Mouse (Mus musculus) kidney, adult 8-10 months (tissue): ENCODE measurements at regions not wholly inside any gene's neighbourhood (a gene's known extent, or its start where the extent isn't known, plus 50 kb on each side); places are given as distances from the start of the nearest gene placed in this dataset.
A peak's percentile ranks its signal among the peaks of the same experiment; 100 is the strongest.

ENCODE experiments used
- DNase-seq, 2 experiments: peaks; one replicate each; pipeline ENCODE4 v3.0.0; 2022

- no peak for DNase-seq
Measured at GRCm38 (mm10) chr2:45607393-45607792, 490.2 kb upstream of the Zeb2 start.

- no peak for DNase-seq
Measured at GRCm38 (mm10) chr2:45601332-45601900, 484.2 kb upstream of the Zeb2 start.

- no peak for DNase-seq
Measured at GRCm38 (mm10) chr2:45593765-45594164, 476.6 kb upstream of the Zeb2 start.

GRCm38 (mm10) chr2:45590980-45591379, 473.8 kb upstream of the Zeb2 start:
- DNase-seq = no peak

DNA sequence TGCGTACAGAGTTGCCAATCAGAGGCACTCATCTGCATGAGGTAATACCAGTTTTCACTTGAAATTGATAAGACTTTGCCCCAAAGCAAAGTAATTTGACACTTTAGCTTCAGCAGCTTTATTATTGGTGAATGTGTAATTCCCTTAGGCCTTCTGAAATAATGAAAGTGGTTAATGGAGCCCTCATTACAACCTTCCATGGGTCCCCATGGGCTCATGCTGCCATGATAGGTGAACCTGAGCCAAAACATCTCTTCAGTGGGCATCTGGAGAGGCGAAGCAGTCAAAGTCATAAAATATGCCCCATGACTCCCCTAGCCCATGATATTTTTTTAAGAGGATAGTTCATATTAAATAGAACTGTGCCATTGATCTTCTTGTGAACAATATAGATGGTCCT, 471.1 kb upstream of the Zeb2 start:
- no peak for DNase-seq

DNA sequence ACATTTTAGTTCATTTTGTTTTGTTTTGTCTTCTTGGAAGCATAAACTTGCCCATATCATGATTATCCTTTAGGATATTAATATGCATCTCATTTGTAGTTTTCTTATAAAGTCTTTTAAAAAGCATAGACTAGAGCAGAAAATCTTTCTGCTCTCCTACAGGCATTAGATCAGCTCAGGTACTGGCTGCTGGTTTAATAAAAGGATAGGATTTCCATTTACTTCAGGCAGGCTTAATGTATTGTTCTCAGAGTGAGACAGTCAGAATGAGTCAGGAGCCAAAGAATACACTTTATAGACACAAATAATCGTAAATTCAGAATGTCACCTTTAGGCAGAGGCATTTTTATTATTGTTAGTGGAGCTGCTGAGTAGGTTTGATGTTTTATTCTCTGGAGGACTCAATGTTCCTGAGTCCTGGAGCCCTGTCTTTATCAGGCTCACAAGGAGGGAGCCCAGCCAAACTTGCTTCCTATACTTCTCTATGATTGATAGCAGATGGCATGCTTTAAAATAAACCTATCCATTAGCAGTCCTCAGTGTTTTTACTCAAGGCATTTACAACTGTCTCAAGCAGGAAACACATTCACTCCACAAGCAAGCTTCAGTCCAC, 469.5 kb upstream of the Zeb2 start:
- no peak for DNase-seq

GRCm38 (mm10) chr2:45581549-45581925, 464.3 kb upstream of the Zeb2 start:
- no peak for DNase-seq

DNA sequence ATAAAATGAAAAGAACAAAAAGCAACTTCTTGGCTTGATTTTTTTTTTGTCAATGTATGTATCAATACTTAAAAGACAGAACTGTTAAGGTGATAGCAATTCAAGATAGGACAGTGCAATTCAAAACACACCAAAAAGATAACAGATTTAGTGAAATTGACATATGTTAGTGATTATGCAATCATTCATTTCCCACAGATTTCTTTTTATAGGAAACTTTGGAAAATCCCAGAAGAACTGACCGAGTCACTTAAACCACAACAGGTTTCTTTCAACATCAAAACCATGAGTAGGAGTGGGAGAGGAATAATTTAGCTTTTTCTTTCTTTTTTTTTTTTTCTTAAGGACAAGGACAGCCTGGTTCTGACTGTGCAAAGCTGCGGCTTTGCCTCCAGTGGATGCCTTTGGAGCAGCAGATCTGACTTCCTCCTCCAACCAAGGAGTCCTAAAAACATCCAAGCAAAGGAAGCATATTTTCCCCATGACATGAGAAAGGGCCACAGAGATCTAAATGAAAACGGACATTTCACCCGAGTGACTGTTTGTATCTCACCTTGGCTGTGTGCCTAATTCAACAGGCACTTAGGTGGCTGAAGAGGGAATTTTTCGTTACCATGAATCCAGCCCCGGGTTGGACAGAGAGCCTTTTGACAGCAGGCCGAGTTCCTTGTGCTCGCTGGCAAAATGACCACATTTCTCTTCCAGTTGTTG, 463.8 kb upstream of the Zeb2 start:
- DNase-seq = no peak

GRCm38 (mm10) chr2:45572906-45573305, 455.7 kb upstream of the Zeb2 start:
- no peak for DNase-seq

- no peak for DNase-seq
Measured at GRCm38 (mm10) chr2:45554707-45555106, 437.5 kb upstream of the Zeb2 start.

DNA sequence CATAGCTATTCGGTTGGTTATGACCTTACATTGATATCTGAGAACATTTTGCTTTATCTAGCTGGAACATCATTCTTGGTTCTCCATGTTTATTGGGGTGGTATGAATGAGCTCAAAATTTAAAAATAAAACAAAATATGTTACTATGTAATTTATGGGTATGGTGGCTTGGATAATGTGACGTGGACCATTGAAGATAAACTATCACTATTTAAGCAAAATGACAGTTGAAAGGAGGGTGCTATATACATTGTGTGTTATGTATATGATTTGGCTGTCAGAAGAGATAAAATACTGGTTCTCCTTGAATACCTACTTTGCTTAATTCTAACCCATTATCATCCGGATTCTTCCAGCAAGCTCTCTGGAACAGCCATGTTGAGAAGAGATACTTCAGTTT, 424.2 kb upstream of the Zeb2 start:
- DNase-seq = no peak

GRCm38 (mm10) chr2:45538950-45539349, 421.8 kb upstream of the Zeb2 start:
- DNase-seq = no peak

DNA sequence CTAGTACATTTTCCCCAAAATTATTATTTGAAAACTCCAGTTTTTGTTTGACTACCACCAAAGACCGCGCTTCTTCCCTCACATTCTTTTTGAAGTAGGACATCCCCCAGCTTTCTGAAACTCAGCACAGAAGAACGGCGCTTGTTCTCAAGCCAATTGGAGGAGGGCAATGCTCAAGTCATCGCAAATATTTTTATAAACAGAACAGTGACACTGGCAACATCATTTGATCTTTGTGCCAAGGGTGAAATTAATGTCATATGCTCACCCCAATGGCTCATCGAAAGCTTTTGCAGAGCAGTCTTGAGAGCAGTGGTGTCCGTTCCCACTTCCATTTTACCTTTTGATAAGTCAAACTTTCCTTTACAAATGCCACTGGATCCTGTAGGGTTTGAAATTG, 420.5 kb upstream of the Zeb2 start:
- DNase-seq = no peak

DNA sequence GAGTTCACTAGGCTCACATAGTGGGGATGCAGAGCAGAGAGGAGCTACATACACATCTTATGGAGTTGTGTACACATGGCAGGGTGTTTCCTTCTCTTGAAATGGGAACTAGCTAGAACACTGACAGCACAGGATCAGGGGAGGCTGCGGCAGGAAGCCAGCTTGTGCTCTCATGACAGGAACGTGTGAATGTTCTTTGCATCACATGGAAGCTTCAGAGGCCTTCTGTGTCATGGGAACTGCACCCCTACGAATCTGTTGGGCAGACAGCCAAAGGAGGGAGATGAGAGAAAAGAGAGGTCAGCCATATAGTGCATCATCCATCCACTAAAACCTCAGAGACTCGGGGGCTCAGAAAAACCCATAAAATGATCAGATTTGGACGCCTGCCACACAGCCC, 417.6 kb upstream of the Zeb2 start:
- DNase-seq = no peak

- no peak for DNase-seq
Measured at GRCm38 (mm10) chr2:45522310-45522709, 405.1 kb upstream of the Zeb2 start.

GRCm38 (mm10) chr2:45519550-45520152, 402.5 kb upstream of the Zeb2 start:
- no peak for DNase-seq

DNA sequence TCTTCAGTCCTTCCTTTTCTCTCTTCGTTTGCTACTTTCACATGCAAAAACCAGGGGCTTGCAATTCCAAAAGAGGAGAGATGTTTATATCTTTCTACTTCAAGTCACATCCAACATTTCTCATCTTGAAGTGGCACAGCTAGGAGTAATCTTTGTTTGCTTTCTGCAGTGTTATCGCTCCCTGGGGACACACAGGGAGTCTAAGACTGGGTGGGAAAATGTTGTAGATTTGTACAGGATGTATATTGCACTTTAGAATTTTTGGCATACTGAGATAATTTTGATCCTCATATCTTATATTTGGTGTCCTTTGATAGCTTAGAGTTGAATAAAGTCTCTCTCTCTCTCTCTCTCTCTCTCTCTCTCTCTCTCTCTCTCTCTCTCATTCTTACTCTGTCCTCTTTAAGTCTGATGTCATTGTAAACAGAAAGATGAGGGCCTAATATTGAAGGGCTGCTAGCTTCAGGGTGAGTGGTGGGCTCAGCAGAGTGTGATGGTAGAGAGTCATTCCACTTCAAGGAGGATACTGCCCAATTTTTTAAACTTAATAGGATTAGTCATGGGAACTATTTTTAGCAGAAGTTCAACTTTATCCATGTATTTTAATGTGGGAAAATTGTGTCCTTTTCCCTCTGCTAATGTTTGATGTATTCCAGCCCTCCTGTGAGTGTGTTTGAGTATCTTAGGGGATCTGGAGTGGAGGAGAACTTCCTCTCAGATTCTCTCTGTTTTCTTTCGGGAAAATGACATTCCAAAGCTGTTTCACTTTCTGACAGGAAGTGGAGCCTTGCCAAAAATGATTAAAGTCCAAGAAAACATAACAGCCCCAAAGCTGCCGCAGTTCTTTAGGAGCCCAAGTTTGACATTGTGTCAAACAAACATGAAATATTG, 397.3 kb upstream of the Zeb2 start:
- peak; percentile 19 to 50 for DNase-seq

- DNase-seq = no peak
Measured at GRCm38 (mm10) chr2:45512852-45513251, 395.7 kb upstream of the Zeb2 start.

GRCm38 (mm10) chr2:45511791-45512190, 394.6 kb upstream of the Zeb2 start:
- no peak for DNase-seq

- no peak for DNase-seq
Measured at GRCm38 (mm10) chr2:45504468-45504867, 387.3 kb upstream of the Zeb2 start.

DNA sequence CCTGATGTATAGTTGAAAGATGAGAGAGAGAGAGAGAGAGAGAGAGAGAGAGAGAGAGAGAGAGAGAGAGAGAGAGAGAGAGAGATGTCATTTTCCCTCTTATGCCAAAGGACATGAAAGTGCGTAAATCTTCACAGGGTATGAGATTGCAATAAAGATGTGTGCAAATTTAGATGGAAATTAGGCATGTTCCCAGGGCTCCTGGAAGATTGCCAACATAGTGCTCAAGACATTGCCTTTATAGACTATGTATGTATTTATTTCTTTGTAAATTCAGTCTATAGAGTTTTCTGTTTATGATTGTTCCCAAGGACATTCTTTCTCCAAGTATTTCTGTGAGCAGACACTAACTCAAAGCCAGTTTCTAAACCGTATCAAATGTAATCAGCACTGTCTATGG, 376.5 kb upstream of the Zeb2 start:
- DNase-seq = no peak

- no peak for DNase-seq
Measured at GRCm38 (mm10) chr2:45486530-45486929, 369.3 kb upstream of the Zeb2 start.

GRCm38 (mm10) chr2:45485477-45485876, 368.3 kb upstream of the Zeb2 start:
- DNase-seq = no peak
